Mouse (Mus musculus): ENCODE measurements around the gene Rpl12.
"Not testable (repeated sequence)": the region's sequence is repeated elsewhere in the genome, so short reads cannot be mapped to it uniquely, and the experiment has no call there.

Gene Rpl12

DNA sequence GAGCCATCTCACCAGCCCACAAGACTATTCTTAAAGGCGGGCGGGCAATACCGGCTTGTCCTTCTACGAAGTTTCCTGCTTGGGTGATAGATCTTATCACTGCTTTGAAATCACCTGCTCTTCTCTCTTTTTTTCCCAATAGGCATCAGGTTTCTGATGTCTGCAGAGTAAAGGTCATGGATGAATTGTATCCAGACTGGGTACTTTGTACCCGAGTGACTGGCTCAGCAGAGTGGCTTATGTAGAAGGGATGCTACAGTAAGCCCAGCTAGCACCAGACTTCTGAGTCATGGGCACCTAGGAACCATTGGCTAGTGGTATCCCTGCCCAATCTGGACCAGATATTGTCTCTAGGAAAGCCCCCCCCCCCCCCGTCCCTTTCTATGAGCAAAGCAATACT lies 22.3 kb downstream of the Rpl12 start:
- DNase-seq, result no peak

DNA sequence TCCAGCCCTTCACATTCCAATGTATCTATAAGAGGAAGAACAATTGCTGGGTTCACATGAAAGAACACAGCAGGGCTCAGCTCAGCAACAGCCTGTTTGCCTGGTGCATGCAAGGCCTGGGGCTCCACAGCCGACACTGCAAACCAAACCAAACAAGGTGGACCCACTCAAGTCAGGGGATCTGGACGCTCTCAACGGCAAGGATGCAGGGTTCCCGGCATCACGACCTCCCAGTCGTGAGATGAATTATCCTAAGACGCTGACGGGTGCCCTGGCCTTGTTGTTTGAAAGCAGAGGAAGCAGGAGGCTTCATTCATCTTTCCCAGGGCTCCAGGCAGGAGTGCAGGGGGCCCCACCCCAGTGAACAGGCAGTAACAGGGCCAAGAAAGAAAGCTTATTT lies 24.5 kb downstream of the Rpl12 start:
- DNase-seq, result no peak

- DNase-seq, result no peak
These were observed 28.0 kb downstream of the Rpl12 start for GRCm38 (mm10) chr2:32989376-32989775.

DNA sequence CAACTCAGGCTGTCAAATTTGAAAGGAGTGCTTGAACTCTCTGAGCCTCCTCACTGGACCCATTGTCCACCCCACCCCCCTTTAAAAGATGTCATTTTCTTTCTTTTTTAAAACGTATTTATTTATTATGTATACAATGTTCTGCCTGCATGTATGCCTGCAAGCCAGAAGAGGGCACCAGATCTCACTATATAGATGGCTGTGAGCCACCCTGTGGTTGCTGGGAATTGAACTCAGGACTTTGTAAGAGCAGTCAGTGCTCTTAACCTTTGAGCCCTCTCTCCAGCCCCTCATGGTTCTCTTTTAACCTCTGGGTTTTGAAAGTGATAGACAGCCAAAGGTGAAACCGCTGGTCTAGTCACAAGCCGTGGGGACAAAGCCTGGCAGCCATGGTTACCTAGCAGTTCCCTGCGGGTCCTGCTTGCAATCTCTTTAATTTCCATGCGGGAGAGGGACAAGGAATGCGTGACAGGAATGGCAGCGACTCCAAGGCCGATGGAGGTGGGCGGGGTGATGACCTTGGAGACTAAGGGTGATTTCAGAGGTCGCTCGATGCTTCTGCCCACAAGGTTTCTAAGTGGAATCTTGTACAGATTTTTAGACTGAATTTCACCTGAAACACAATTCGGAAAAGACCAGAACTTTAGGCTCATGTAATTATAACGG lies 28.9 kb downstream of the Rpl12 start:
- DNase-seq, result no peak

DNA sequence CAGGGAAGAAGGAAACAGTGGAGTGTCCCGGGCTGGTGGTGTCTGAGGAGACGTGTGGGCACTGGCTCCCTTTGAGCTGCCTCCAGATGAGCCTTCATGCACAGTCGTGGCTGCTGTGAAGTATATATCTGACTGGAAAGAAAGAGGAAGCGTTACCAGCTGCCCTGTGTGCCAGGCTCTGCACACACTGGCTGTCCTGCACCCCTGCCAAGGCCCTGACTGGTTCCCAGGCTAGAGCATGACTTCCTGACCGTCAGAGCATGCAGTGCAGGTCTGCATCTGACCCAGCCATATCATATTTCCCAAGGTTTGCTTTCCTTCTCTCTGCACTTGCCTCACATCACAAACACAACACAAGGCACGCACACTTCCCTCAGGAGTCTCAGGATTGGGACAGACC lies 30.8 kb downstream of the Rpl12 start:
- no peak for DNase-seq

GRCm38 (mm10) chr2:32997081-32997480 lies 35.7 kb downstream of the Rpl12 start:
- no peak for DNase-seq

DNA sequence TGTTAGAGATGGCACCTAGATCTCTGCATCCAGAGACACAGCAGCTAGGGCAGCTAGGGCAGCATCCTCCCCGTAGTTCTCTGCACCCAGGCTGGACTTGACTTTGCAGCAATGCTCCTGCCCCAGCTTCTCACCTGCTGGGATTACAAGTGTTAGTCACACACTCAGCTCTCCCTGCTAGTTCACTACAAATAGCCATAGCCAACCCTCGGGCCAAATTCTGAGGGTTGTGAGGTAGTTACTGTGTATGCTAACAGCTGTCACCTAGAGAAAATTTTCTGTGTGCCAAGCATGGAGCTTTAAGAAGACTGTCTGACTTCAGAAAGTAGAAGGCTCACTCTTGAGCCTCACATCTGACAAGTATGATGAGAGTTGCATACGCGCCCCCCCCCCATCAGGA lies 36.4 kb downstream of the Rpl12 start:
- no peak for DNase-seq

GRCm38 (mm10) chr2:32999752-33000151 lies 38.4 kb downstream of the Rpl12 start:
- DNase-seq, result no peak

DNA sequence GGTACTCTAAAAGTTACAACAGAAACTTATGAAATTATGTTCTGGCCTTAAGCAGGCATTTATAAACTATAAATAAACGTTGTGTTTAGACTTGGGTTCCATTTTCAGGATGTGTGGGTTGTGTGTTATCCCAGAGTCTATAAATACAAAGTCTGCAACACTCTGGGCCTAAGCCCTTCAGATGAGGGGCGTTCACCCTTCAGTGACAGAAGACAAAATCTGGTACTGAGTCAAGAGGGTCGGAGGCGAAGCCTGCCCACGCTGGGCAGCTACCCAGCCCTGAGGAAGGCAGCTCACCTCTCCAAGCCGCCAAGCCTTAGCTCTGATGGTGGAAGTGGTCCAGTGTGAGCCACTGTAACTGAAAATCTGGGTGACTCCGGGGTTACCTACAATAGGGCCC lies 40.8 kb downstream of the Rpl12 start:
- DNase-seq, result no peak

GRCm38 (mm10) chr2:33005041-33005440 lies 43.7 kb downstream of the Rpl12 start:
- no peak for DNase-seq

GRCm38 (mm10) chr2:33009055-33009454 lies 47.7 kb downstream of the Rpl12 start:
- DNase-seq, result not testable (repeated sequence)

DNA sequence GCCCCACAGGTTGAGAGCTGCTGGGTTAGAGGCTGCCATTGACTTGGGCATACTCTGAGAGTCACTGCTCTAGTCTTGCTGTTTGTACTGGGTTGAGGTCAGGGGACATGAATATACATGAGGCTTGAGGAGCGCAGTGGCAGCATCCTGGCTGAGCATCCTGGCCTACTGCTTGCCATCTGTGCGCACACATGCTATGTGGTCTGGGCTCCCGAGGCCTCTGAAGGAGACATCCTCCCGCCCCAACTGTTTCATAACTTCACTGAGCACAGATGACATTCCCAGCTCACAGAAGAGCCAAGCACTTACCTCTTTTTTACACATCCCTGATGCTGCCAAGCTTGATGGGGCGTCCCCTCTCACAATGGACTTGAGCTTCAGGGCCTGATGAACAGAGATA lies 53.5 kb downstream of the Rpl12 start:
- DNase-seq, result no peak

Measured in kidney, adult 18-20 months (tissue).